In the genomic region with DNA sequence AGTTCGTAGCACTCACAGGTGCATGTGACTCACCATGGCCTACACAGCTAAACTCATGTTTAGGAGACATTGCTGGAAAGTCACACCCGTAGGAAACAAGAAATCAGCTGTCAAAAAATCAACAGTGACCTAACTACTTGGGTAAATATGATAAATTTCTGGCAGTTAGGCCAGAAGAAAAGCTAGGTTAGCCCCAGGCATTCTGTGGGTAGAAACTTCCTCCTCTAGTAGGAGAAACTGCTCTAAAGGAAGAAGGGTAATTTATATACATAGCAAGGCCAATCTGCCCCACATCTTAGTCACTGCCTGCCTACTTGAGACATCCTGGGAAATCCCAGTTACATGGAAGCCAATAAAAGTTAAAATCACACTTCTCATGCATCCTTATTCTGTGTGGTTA, we compare ENCODE assay signal across 22 mouse cellular contexts.
A peak's percentile ranks its signal among the peaks of the same experiment; 100 is the strongest.
DNase-seq lines count a peak whose midpoint lies in the region; ATAC-seq lines count a peak whose summit lies in the region.
"Had no signal": no experiment of that assay in that cellular context is flagged by ENCODE, and none has a peak within 500 bp of the region (broad histone marks: within the 10 kb centered on the region; RNA-seq: fewer than 3 reads in every experiment).

No protein-coding gene starts in this region.

- peak overlapping the region; percentile 69; the same call in 1 of the 2 replicates for H3K27ac ChIP-seq in stomach, embryonic 15.5 days
- no peak overlapping the region for H3K27ac ChIP-seq in hindbrain, embryonic 10.5 days
- H3K27ac ChIP-seq: embryonic facial prominence, embryonic 10.5 days; forebrain, embryonic 15.5 days; limb, embryonic 15.5 days; liver, embryonic 14.5 days; lung, embryonic 15.5 days; neural tube, embryonic 15.5 days had no signal

- H3K9me3 ChIP-seq in stomach, embryonic 15.5 days: no peaks in the 10 kb centered on the region
- H3K9me3 ChIP-seq in hindbrain, embryonic 10.5 days: no peaks in the 10 kb centered on the region
- H3K9me3 ChIP-seq: embryonic facial prominence, embryonic 10.5 days; forebrain, embryonic 15.5 days; limb, embryonic 15.5 days; lung, embryonic 15.5 days; neural tube, embryonic 15.5 days had no signal

- H3K4me1 ChIP-seq in stomach, embryonic 15.5 days: no peaks in the 10 kb centered on the region
- no peaks in the 10 kb centered on the region for H3K4me1 ChIP-seq in hindbrain, embryonic 10.5 days (replicated peaks)
- H3K4me1 ChIP-seq: embryonic facial prominence, embryonic 10.5 days; limb, embryonic 15.5 days; neural tube, embryonic 15.5 days had no signal

- H3K4me3 ChIP-seq in stomach, embryonic 15.5 days (replicated peaks): no peak overlapping the region
- no peak overlapping the region for H3K4me3 ChIP-seq in hindbrain, embryonic 10.5 days
- H3K4me3 ChIP-seq: embryonic facial prominence, embryonic 10.5 days; forebrain, embryonic 15.5 days; limb, embryonic 15.5 days; lung, embryonic 15.5 days; neural tube, embryonic 15.5 days had no signal

- no peak for DNase-seq in frontal cortex, postnatal 36 days (ENCODE audit: low spot score in 2 of 2)
- peak; percentile 56 for DNase-seq in MEL-GATA-1-ER (ENCODE audit: extremely low read depth, low read depth)
- no peak for DNase-seq in layer of hippocampus, postnatal 10 days (ENCODE audit: low spot score in 2 of 2)
- DNase-seq in adrenal gland, adult 8-10 months: no peak
- no peak for DNase-seq in hindbrain, embryonic 10.5 days (ENCODE audit: low spot score)
- DNase-seq: adrenal gland, postnatal 10 days; cerebellum, adult 9-11 months; gastrocnemius, postnatal 36 days; kidney, adult 18-20 months; left cerebral cortex, postnatal 4 days; right cerebral cortex, adult 18-20 months had no signal

- ATAC-seq in frontal cortex, adult (ENCODE audit: low TSS enrichment): peak; percentile 81
- ATAC-seq in hematopoietic stem cell, adult 5-6 weeks (replicated peaks in 1 of 2; ENCODE audit: insufficient read depth in 1 of 2, low FRiP score in 2 of 2, low TSS enrichment in 1 of 2, low read depth in 1 of 2, poor library complexity in 2 of 2, severe bottlenecking in 2 of 2): peak; percentile 43 to 73
- ATAC-seq in stomach, embryonic 15.5 days (ENCODE audit: insufficient read depth, low FRiP score, low read depth): peak; percentile 50; the same call in 1 of the 2 replicates
- ATAC-seq: CD4-positive, CD25-positive, alpha-beta regulatory T cell, adult 4 months; forebrain, embryonic 15.5 days; hindbrain, embryonic 16.5 days had no signal

- H3K27me3 ChIP-seq in stomach, embryonic 15.5 days (replicated peaks): no peaks in the 10 kb centered on the region
- H3K27me3 ChIP-seq in hindbrain, embryonic 10.5 days (ENCODE audit: insufficient read depth, poor library complexity, severe bottlenecking): no peaks in the 10 kb centered on the region
- H3K27me3 ChIP-seq: forebrain, embryonic 15.5 days; limb, embryonic 15.5 days; lung, embryonic 15.5 days; neural tube, embryonic 15.5 days had no signal

- no peak overlapping the region for H3K4me2 ChIP-seq in stomach, embryonic 15.5 days
- H3K4me2 ChIP-seq: forebrain, embryonic 15.5 days; limb, embryonic 15.5 days; lung, embryonic 15.5 days; neural tube, embryonic 15.5 days had no signal

- 59% methylated on average over 2 of the region's 2 CpGs for WGBS in stomach, embryonic 15.5 days
- WGBS in hindbrain, embryonic 10.5 days: 92% methylated on average over 2 of the region's 2 CpGs

- no peaks in the 10 kb centered on the region for H3K36me3 ChIP-seq in stomach, embryonic 15.5 days
- H3K36me3 ChIP-seq in hindbrain, embryonic 10.5 days: no peaks in the 10 kb centered on the region
- H3K36me3 ChIP-seq: embryonic facial prominence, embryonic 10.5 days; forebrain, embryonic 15.5 days; limb, embryonic 15.5 days; lung, embryonic 15.5 days; neural tube, embryonic 15.5 days had no signal

- no peak overlapping the region for H3K9ac ChIP-seq in stomach, embryonic 15.5 days
- H3K9ac ChIP-seq: forebrain, embryonic 15.5 days; limb, embryonic 15.5 days; liver, embryonic 14.5 days; lung, embryonic 15.5 days; neural tube, embryonic 15.5 days had no signal
